Mouse (Mus musculus): Measurements from ENCODE around the gene Tfeb. TPM values are rescaled to one million over a fixed set of nuclear protein-coding genes. Genes with fewer than 3 reads are reported as not detected.

Gene Tfeb
- polyA plus RNA-seq, 1 experiment from 2014 or later: 3.0 TPM

GRCm38 (mm10) chr17:47837808-47838207 is 101.0 kb downstream of the Tfeb start:
- H3K4me1 ChIP-seq (ENCODE audit: control insufficient read depth, insufficient read depth, low read length): peaks cover 7% of the 10 kb centered on the region
- H3K9ac ChIP-seq (ENCODE audit: low read depth, low read length): no peak overlapping the region
- H3K36me3 ChIP-seq (ENCODE audit: control insufficient read depth, insufficient read depth, low read length): no peaks in the 10 kb centered on the region
- no peak overlapping the region for H3K4me2 ChIP-seq (ENCODE audit: low read length)
- H3K4me3 ChIP-seq (ENCODE audit: low read depth, low read length): no peak overlapping the region
- ATAC-seq: no peak
- H3K27ac ChIP-seq (ENCODE audit: low read length): no peak overlapping the region
- 65% methylated on average over 6 of the region's 6 CpGs for WGBS
- H3K27me3 ChIP-seq (ENCODE audit: control insufficient read depth, insufficient read depth, low read depth, low read length): peaks cover 27% of the 10 kb centered on the region
- H3K9me3 ChIP-seq (replicated peaks; ENCODE audit: control insufficient read depth, low read length, poor library complexity, severe bottlenecking): no peaks in the 10 kb centered on the region

GRCm38 (mm10) chr17:47841521-47841920 is 104.7 kb downstream of the Tfeb start:
- Histone ChIP-seq H3K27me3 (ENCODE audit: control insufficient read depth, insufficient read depth, low read depth, low read length) (no peaks in the 10 kb centered on the region), H3K4me1 (ENCODE audit: control insufficient read depth, insufficient read depth, low read length) (no peaks in the 10 kb centered on the region), H3K9ac (ENCODE audit: low read depth, low read length) (no peak overlapping the region), H3K4me2 (ENCODE audit: low read length) (no peak overlapping the region), H3K9me3 (replicated peaks; ENCODE audit: control insufficient read depth, low read length, poor library complexity, severe bottlenecking) (no peaks in the 10 kb centered on the region), H3K36me3 (ENCODE audit: control insufficient read depth, insufficient read depth, low read length) (no peaks in the 10 kb centered on the region), H3K27ac (ENCODE audit: low read length) (no peak overlapping the region), H3K4me3 (ENCODE audit: low read depth, low read length) (no peak overlapping the region)
- ATAC-seq: no peak
- WGBS: 87% methylated on average over 8 of the region's 8 CpGs

Other genes with a start within 250 kb of the Tfeb start
- 19.8 and 20.8 TPM in 2 replicates for gene Taf8, start 234.7 kb upstream of the Tfeb start, polyA plus RNA-seq (2015; fragmentation: Nextera tagmentation; extraction: Ambion mirVana)
- gene Ccnd3, start 232.0 kb upstream of the Tfeb start, polyA plus RNA-seq (2015; fragmentation: Nextera tagmentation; extraction: Ambion mirVana): 58.4 and 61.4 TPM in 2 replicates
- gene Bysl, start 125.5 kb upstream of the Tfeb start, polyA plus RNA-seq (2015; fragmentation: Nextera tagmentation; extraction: Ambion mirVana): 38.6 and 40.7 TPM in 2 replicates
- gene Med20, start 125.4 kb upstream of the Tfeb start, polyA plus RNA-seq (2015; fragmentation: Nextera tagmentation; extraction: Ambion mirVana): 47.0 and 47.7 TPM in 2 replicates
- 1.3 and 2.0 TPM in 2 replicates for gene Gm20517, start 125.4 kb upstream of the Tfeb start, polyA plus RNA-seq (2015; fragmentation: Nextera tagmentation; extraction: Ambion mirVana)
- gene Usp49, start 106.3 kb upstream of the Tfeb start, polyA plus RNA-seq (2015; fragmentation: Nextera tagmentation; extraction: Ambion mirVana): 5.3 and 7.3 TPM in 2 replicates
- gene Tomm6, start 48.6 kb upstream of the Tfeb start, polyA plus RNA-seq (2015; fragmentation: Nextera tagmentation; extraction: Ambion mirVana): 252 and 268 TPM in 2 replicates
- gene Frs3, start 48.0 kb upstream of the Tfeb start, polyA plus RNA-seq (2015; fragmentation: Nextera tagmentation; extraction: Ambion mirVana): 46.0 and 54.1 TPM in 2 replicates
- gene Gm21981, start 42.6 kb upstream of the Tfeb start, polyA plus RNA-seq (2015; fragmentation: Nextera tagmentation; extraction: Ambion mirVana): 0.88 and 0.92 TPM in 2 replicates
- 0.77 and 2.4 TPM in 2 replicates for gene Prickle4, start 42.3 kb upstream of the Tfeb start, polyA plus RNA-seq (2015; fragmentation: Nextera tagmentation; extraction: Ambion mirVana)
- gene Pgc, start 10.2 kb upstream of the Tfeb start, polyA plus RNA-seq (2015; fragmentation: Nextera tagmentation; extraction: Ambion mirVana): 0.13 TPM in 1 of 2 replicates, not detected in the other
- gene Mdfi, start 97.7 kb downstream of the Tfeb start, polyA plus RNA-seq (2015; fragmentation: Nextera tagmentation; extraction: Ambion mirVana): 2.4 and 2.9 TPM in 2 replicates
- 35.8 and 38.8 TPM in 2 replicates for gene Foxp4, start 187.6 kb downstream of the Tfeb start, polyA plus RNA-seq (2015; fragmentation: Nextera tagmentation; extraction: Ambion mirVana)